Mouse (Mus musculus) forebrain, embryonic 12.5 days (tissue): Measurements from ENCODE around the gene Ankrd37. TPM values are rescaled to one million over a fixed set of nuclear protein-coding genes. Genes with fewer than 3 reads are reported as not detected.

Experiments
- ATAC-seq: fragments of 200-750 bp; cut with Nextera tagmentation; 2 replicates; pipeline ENCODE4 v1.8.0; 2017; ENCODE audit warnings: moderate TSS enrichment; ENCODE audit not compliant: low FRiP score
- H3K27ac ChIP-seq: fragments of 300-500 bp; sonication (generic); 2 replicates; pipeline ENCODE4 v1.5.1; 2016; ENCODE audit warnings: mild to moderate bottlenecking
- H3K27me3 ChIP-seq: fragments of 300-500 bp; sonication (generic); 2 replicates; pipeline ENCODE4 v1.6.1; 2016; ENCODE audit warnings: mild to moderate bottlenecking
- H3K36me3 ChIP-seq: fragments of 300-500 bp; sonication (generic); replicated peaks from 2 replicates; pipeline ENCODE4 v1.6.1; 2016; ENCODE audit warnings: mild to moderate bottlenecking
- H3K4me1 ChIP-seq: fragments of 300-500 bp; sonication (generic); 2 replicates; pipeline ENCODE4 v1.6.1; 2016
- H3K4me2 ChIP-seq: fragments of 300-500 bp; sonication (generic); 2 replicates; pipeline ENCODE4 v1.6.1; 2016; ENCODE audit warnings: mild to moderate bottlenecking, moderate library complexity
- H3K4me3 ChIP-seq: fragments of 300-500 bp; sonication (generic); replicated peaks from 2 replicates; pipeline ENCODE4 v1.5.1; 2016; ENCODE audit warnings: mild to moderate bottlenecking
- H3K9ac ChIP-seq: fragments of 300-500 bp; sonication (generic); 2 replicates; pipeline ENCODE4 v1.6.1; 2016; ENCODE audit warnings: mild to moderate bottlenecking
- H3K9me3 ChIP-seq: fragments of 300-500 bp; sonication (generic); 2 replicates; pipeline ENCODE4 v1.6.1; 2016
- WGBS: fragments of 180-500 bp; shearing (Covaris S2); methylation state at CpG from one replicate; pipeline ENCODE4 v1.1.7; 2016; 5-methylcytosine and 5-hydroxymethylcytosine counted together
- polyA plus RNA-seq: library from polyadenylated mRNA; unstranded; fragments of >200 nt; fragmentation: Nextera tagmentation; extraction: Ambion mirVana; gene quantifications from 2 replicates; pipeline ENCODE4 v1.2.1, GENCODE M21; 2016

Gene Ankrd37
- polyA plus RNA-seq: 17.2 and 20.6 TPM in 2 replicates

DNA sequence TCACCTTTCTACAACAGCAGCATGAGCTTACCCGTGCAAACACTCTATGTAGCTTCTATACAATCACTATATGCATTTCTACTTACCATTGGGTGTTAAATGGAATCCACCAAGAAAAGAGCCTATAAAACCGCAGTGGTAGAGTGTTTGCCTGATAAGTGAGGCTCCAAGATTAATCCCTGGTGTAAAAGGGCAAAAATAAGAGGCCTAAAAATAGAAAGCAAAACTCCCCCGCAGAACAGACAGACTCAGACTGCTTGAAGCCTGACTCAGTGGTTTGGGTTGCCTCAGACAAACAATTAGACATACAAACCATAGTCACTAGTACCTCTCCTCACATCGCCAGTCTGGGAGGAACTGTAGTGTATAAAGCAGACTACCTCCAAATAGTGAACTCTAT is at the start of gene Ankrd37:
Gene Ankrd37 (minus strand): TSS at position 112 of the 400 bp plus-strand sequence.
- ATAC-seq: no peak
- Histone ChIP-seq H3K27ac (no peak within 1 kb of the TSS), H3K36me3 (no peaks in the 10 kb centered on the region), H3K27me3 (peaks cover 5% of the 10 kb centered on the region; the same call in 1 of the 2 replicates), H3K4me1 (peaks cover 2% of the 10 kb centered on the region; the same call in 1 of the 2 replicates), H3K4me2 (no peak within 1 kb of the TSS), H3K9me3 (no peaks in the 10 kb centered on the region), H3K9ac (no peak within 1 kb of the TSS), H3K4me3 (no peak within 1 kb of the TSS)
- WGBS: 74% methylated on average over 4 of the region's 4 CpGs

GRCm38 (mm10) chr8:46040260-46040659 is 34.8 kb upstream of the Ankrd37 start:
- Histone ChIP-seq H3K27ac (no peak overlapping the region), H3K4me1 (no peaks in the 10 kb centered on the region), H3K27me3 (no peaks in the 10 kb centered on the region), H3K9ac (no peak overlapping the region), H3K4me3 (no peak overlapping the region), H3K9me3 (no peaks in the 10 kb centered on the region), H3K36me3 (peaks cover 14% of the 10 kb centered on the region; the same call in 1 of the 2 replicates), H3K4me2 (no peak overlapping the region)
- 70% methylated on average over 13 of the region's 13 CpGs for WGBS
- ATAC-seq: no peak

- Histone ChIP-seq H3K4me1 (no peaks in the 10 kb centered on the region), H3K9ac (no peak overlapping the region), H3K27me3 (no peaks in the 10 kb centered on the region), H3K9me3 (no peaks in the 10 kb centered on the region), H3K36me3 (peaks cover 14% of the 10 kb centered on the region), H3K4me3 (no peak overlapping the region), H3K4me2 (no peak overlapping the region), H3K27ac (no peak overlapping the region)
- no peak for ATAC-seq
- 94% methylated on average over 1 of the region's 1 CpGs for WGBS
These were observed 34.2 kb upstream of the Ankrd37 start for GRCm38 (mm10) chr8:46039666-46040065.

DNA sequence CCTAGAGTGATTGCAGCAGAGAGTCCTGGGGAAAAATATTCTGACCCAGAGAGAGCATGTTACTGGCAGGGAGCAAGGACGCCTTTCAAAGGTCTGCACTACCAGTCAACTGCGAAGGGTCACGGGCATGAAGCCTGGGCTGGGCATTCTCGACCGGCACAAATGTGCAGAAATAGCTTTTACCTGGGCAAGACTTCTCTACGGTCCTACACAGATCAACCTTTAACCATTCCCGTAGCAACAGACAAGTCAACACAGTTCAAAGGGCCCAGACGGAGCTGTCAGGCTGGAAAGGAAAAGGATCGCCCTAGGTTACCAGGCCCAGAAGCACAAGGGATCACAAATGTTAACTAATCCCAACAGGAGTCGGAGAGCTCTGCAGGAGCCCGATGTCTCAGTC is 30.7 kb upstream of the Ankrd37 start:
- Histone ChIP-seq H3K4me1 (no peaks in the 10 kb centered on the region), H3K9me3 (no peaks in the 10 kb centered on the region), H3K9ac (no peak overlapping the region), H3K27me3 (no peaks in the 10 kb centered on the region), H3K4me3 (no peak overlapping the region), H3K36me3 (peaks cover 13% of the 10 kb centered on the region; the same call in 1 of the 2 replicates), H3K27ac (no peak overlapping the region), H3K4me2 (no peak overlapping the region)
- ATAC-seq: no peak
- WGBS: 72% methylated on average over 11 of the region's 11 CpGs

DNA sequence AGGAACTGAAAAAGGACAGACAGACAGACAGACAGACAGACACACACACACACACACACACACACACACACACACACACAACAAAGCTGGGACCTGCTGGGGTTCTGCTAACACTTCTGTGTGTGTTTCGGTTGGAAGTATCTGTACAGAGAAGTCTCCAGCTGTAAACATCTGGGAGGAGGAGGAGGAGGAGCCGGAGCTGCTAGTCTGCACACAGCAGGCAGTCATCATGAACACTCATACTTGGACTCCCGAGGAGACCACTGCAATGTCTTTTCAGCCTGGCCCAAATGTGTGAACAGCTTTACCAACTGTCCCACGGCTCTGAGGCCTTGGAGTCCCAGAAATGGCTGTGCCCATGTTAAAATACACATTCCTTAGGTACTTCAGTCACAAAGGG is 18.9 kb upstream of the Ankrd37 start:
- Histone ChIP-seq H3K9ac (no peak overlapping the region), H3K4me3 (no peak overlapping the region), H3K4me2 (no peak overlapping the region), H3K27ac (no peak overlapping the region), H3K36me3 (no peaks in the 10 kb centered on the region), H3K9me3 (no peaks in the 10 kb centered on the region), H3K4me1 (no peaks in the 10 kb centered on the region), H3K27me3 (no peaks in the 10 kb centered on the region)
- ATAC-seq: no peak
- WGBS: 66% methylated on average over 4 of the region's 4 CpGs

GRCm38 (mm10) chr8:46022758-46023157 is 17.3 kb upstream of the Ankrd37 start:
- no peak for ATAC-seq
- Histone ChIP-seq H3K27me3 (no peaks in the 10 kb centered on the region), H3K9ac (no peak overlapping the region), H3K27ac (no peak overlapping the region), H3K4me3 (no peak overlapping the region), H3K4me1 (no peaks in the 10 kb centered on the region), H3K4me2 (no peak overlapping the region), H3K9me3 (no peaks in the 10 kb centered on the region), H3K36me3 (no peaks in the 10 kb centered on the region)
- 90% methylated on average over 9 of the region's 9 CpGs for WGBS

DNA sequence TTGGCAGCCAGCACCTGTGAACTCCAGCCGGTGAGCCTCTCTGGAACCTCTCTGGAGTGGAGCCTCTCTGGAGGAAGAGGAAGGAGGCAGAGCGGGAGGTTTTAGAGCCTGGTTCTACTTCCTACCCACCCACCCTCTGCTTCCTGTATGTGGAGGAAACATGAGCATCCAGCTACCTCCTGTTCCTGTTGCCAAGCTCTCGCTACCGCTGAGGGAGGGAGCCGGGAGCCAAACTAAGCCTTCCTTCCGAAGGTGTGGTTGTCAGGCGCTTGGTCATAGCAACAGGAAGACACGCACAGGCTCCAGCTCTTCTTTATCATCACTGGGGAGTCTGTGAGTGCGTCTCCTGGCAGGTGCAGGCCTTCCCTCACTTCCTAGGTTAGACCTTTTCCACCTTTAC is 16.7 kb upstream of the Ankrd37 start:
- 90% methylated on average over 9 of the region's 9 CpGs for WGBS
- no peaks in the 10 kb centered on the region for H3K9me3 ChIP-seq
- no peak overlapping the region for H3K4me2 ChIP-seq
- H3K4me3 ChIP-seq: no peak overlapping the region
- no peaks in the 10 kb centered on the region for H3K36me3 ChIP-seq
- no peak overlapping the region for H3K27ac ChIP-seq
- no peak for ATAC-seq
- H3K4me1 ChIP-seq: no peaks in the 10 kb centered on the region
- H3K27me3 ChIP-seq: no peaks in the 10 kb centered on the region
- no peak overlapping the region for H3K9ac ChIP-seq

GRCm38 (mm10) chr8:46010746-46011680 is 5.5 kb upstream of the Ankrd37 start:
- H3K36me3 ChIP-seq: no peaks in the 10 kb centered on the region
- H3K4me1 ChIP-seq: peaks cover 13% of the 10 kb centered on the region
- H3K27ac ChIP-seq: no peak overlapping the region
- no peaks in the 10 kb centered on the region for H3K27me3 ChIP-seq
- ATAC-seq: peak; percentile 46; the same call in 1 of the 2 replicates
- 0 out of 2 replicates have a peak overlapping the region, but pooled peaks have one; percentile 21 for H3K9ac ChIP-seq
- 20% methylated on average over 17 of the region's 17 CpGs for whole genome bisulfite sequencing
- H3K4me2 ChIP-seq: peak overlapping the region; percentile 40
- no peaks in the 10 kb centered on the region for H3K9me3 ChIP-seq
- H3K4me3 ChIP-seq: 0 out of 2 replicates have a peak overlapping the region, but pooled peaks have one; percentile 5

DNA sequence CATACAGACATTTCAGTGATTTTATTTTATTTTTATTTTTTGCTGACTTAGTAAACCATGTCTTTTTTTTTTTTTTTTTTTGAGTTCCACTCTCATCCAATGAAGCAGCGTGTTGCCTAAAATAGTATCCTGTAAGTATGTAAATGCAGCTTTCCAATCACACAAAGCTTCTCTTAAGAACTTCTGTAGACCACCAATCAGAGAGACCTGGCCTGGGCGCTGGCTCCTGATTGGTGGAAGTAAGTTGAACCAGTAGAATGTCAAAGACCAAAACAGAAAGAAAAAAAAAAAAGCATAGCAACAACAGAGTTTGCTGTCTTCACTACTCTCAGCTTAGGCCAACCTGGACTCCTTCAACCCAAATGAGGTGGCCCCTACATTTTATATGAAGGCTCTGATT is 4.8 kb upstream of the Ankrd37 start:
- H3K9ac ChIP-seq: 0 out of 2 replicates have a peak overlapping the region, but pooled peaks have one; percentile 21
- no peak overlapping the region for H3K27ac ChIP-seq
- peak overlapping the region; percentile 40 for H3K4me2 ChIP-seq
- H3K27me3 ChIP-seq: no peaks in the 10 kb centered on the region
- peaks cover 13% of the 10 kb centered on the region for H3K4me1 ChIP-seq
- H3K9me3 ChIP-seq: no peaks in the 10 kb centered on the region
- peak; percentile 55; the same call in 1 of the 2 replicates for ATAC-seq
- 52% methylated on average over 2 of the region's 2 CpGs for WGBS
- H3K36me3 ChIP-seq: no peaks in the 10 kb centered on the region
- 0 out of 2 replicates have a peak overlapping the region, but pooled peaks have one; percentile 5 for H3K4me3 ChIP-seq

- H3K9ac ChIP-seq: no peak overlapping the region
- no peaks in the 10 kb centered on the region for H3K36me3 ChIP-seq
- H3K4me3 ChIP-seq: no peak overlapping the region
- no peaks in the 10 kb centered on the region for H3K27me3 ChIP-seq
- no peak for ATAC-seq
- H3K4me2 ChIP-seq: no peak overlapping the region
- peaks cover 13% of the 10 kb centered on the region for H3K4me1 ChIP-seq
- no peak overlapping the region for H3K27ac ChIP-seq
- WGBS: 87% methylated on average over 3 of the region's 3 CpGs
- no peaks in the 10 kb centered on the region for H3K9me3 ChIP-seq
These were observed 1.7 kb upstream of the Ankrd37 start for GRCm38 (mm10) chr8:46007050-46007672.

DNA sequence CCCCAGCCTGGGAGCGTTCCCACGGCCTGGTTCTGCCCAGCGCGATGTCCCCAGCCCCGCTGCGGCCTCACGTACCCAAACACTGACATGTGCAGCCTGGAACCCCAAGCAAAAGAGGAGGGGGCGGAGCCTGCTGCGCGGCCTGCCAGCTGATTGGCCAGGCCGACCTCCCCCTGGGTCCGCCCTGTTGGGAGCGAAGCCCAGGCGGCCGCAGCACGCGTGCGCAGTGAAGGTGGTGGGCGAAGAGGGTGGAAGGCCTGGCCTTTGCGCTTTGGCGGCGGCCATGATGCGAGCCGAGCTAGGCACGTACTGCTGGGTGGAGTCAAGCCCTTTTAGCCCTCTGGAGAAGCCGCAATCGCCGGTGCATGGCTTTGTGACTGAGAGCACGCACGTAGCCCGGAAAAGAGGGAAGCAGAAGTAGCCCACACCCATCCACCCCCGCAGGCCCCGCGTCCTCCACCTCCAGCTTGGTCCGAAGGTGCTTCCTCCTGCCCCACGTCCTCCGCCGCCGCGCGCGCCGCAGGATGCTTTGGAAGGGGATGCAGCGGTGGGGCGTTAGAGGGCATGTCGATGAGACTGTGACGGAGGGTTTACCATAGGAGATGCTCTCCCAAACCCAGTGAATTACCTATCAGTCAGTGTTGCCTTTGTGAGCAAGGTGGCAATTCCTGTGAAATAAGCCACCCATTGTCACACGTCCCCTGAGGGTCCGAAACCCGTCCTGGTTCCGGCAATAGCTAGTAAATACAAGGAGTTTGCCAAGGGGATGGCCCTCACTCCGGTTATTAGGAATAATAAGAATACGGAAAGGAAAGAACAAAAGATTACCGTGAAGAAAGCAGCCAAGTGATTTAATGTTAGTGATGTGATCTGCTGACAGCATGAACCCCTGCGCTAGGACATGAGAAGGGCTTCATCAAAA is 5.5 kb downstream of the Ankrd37 start:
- H3K27me3 ChIP-seq: peaks cover 5% of the 10 kb centered on the region; the same call in 1 of the 2 replicates
- peak; percentile 99 for ATAC-seq
- H3K36me3 ChIP-seq: peaks cover 16% of the 10 kb centered on the region
- no peaks in the 10 kb centered on the region for H3K9me3 ChIP-seq
- H3K4me1 ChIP-seq: peaks cover 11% of the 10 kb centered on the region
- H3K27ac ChIP-seq: peak overlapping the region; percentile 97
- H3K4me3 ChIP-seq: peak overlapping the region; percentile 52
- peak overlapping the region; percentile 83 for H3K4me2 ChIP-seq
- WGBS: 5% methylated on average over 55 of the region's 55 CpGs
- H3K9ac ChIP-seq: peak overlapping the region; percentile 79
